Mouse (Mus musculus): ENCODE results near the gene Marc2. TPM values are rescaled to one million over a fixed set of nuclear protein-coding genes. Genes with fewer than 3 reads are reported as not detected.

Gene Marc2
- total RNA-seq, 2 experiments from 2014 or later, result 65.2 to 207 TPM

- ATAC-seq (replicated peaks; ENCODE audit: poor library complexity, severe bottlenecking), result no peak
Measured at GRCm38 (mm10) chr1:184810780-184811575, 35.3 kb downstream of the Marc2 start, which contains the start of gene Marc1. Gene Marc1 (minus strand): TSS chr1:184811313.

- no peak for ATAC-seq (replicated peaks; ENCODE audit: poor library complexity, severe bottlenecking)
Measured at GRCm38 (mm10) chr1:184809578-184810001, 36.7 kb downstream of the Marc2 start.

- ATAC-seq (replicated peaks; ENCODE audit: poor library complexity, severe bottlenecking), result peak; percentile 68
Measured at GRCm38 (mm10) chr1:184808418-184809012, 37.7 kb downstream of the Marc2 start.

GRCm38 (mm10) chr1:184807627-184808417 lies 38.4 kb downstream of the Marc2 start:
- peak; percentile 66 for ATAC-seq (replicated peaks; ENCODE audit: poor library complexity, severe bottlenecking)

GRCm38 (mm10) chr1:184807123-184807522 lies 39.1 kb downstream of the Marc2 start:
- no peak for ATAC-seq (replicated peaks; ENCODE audit: poor library complexity, severe bottlenecking)

GRCm38 (mm10) chr1:184805749-184806148 lies 40.5 kb downstream of the Marc2 start:
- ATAC-seq (replicated peaks; ENCODE audit: poor library complexity, severe bottlenecking), result peak; percentile 54

GRCm38 (mm10) chr1:184793163-184793876 lies 52.9 kb downstream of the Marc2 start:
- ATAC-seq (replicated peaks; ENCODE audit: poor library complexity, severe bottlenecking), result peak; percentile 94

- ATAC-seq (replicated peaks; ENCODE audit: poor library complexity, severe bottlenecking), result peak; percentile 65
Measured at GRCm38 (mm10) chr1:184791109-184791508, 55.1 kb downstream of the Marc2 start.

- no peak for ATAC-seq (replicated peaks; ENCODE audit: poor library complexity, severe bottlenecking)
Measured at GRCm38 (mm10) chr1:184786376-184787151, 59.7 kb downstream of the Marc2 start.

GRCm38 (mm10) chr1:184783641-184784040 lies 62.6 kb downstream of the Marc2 start:
- ATAC-seq (replicated peaks; ENCODE audit: poor library complexity, severe bottlenecking), result peak; percentile 77

GRCm38 (mm10) chr1:184782161-184782513 lies 64.1 kb downstream of the Marc2 start:
- ATAC-seq (replicated peaks; ENCODE audit: poor library complexity, severe bottlenecking), result no peak

- peak; percentile 40; the same call in 1 of the 2 replicates for ATAC-seq (replicated peaks; ENCODE audit: poor library complexity, severe bottlenecking)
Measured at GRCm38 (mm10) chr1:184781286-184782160, 64.7 kb downstream of the Marc2 start.

- no peak for ATAC-seq (replicated peaks; ENCODE audit: poor library complexity, severe bottlenecking)
Measured at GRCm38 (mm10) chr1:184778157-184778556, 68.1 kb downstream of the Marc2 start.

- 0 out of 2 replicates have a peak, but pooled peaks have one; percentile 24 for ATAC-seq (replicated peaks; ENCODE audit: poor library complexity, severe bottlenecking)
Measured at GRCm38 (mm10) chr1:184777061-184777795, 69.0 kb downstream of the Marc2 start.

- no peak for ATAC-seq (replicated peaks; ENCODE audit: poor library complexity, severe bottlenecking)
Measured at GRCm38 (mm10) chr1:184775289-184775688, 71.0 kb downstream of the Marc2 start.

- peak; percentile 65 for ATAC-seq (replicated peaks; ENCODE audit: poor library complexity, severe bottlenecking)
Measured at GRCm38 (mm10) chr1:184771891-184772249, 74.4 kb downstream of the Marc2 start.

- ATAC-seq (replicated peaks; ENCODE audit: poor library complexity, severe bottlenecking), result peak; percentile 82
Measured at GRCm38 (mm10) chr1:184771202-184771890, 74.9 kb downstream of the Marc2 start.
